13 mouse cellular contexts compared by ENCODE assay signal in genomic region chr7:141817355-141818075, GRCm38 (mm10). TPM values are rescaled to one million over a fixed set of nuclear protein-coding genes. Genes with fewer than 3 reads are reported as not detected.
DNase-seq lines count a peak whose midpoint lies in the region; ATAC-seq and TF ChIP-seq lines count a peak whose summit lies in the region.
"Had no signal": no experiment of that assay in that cellular context is flagged by ENCODE, and none has a peak within 500 bp of the region (broad histone marks: within the 10 kb centered on the region; RNA-seq: fewer than 3 reads in every experiment).

No protein-coding gene starts in this region.

- H3K27ac ChIP-seq in cerebellum, adult 2 months (ENCODE audit: insufficient read depth, low read length) = no peak overlapping the region
- no peak overlapping the region for H3K27ac ChIP-seq in midbrain, postnatal 0 days (ENCODE audit: low read depth, low read length)
- no peak overlapping the region for H3K27ac ChIP-seq in midbrain, embryonic 15.5 days
- no peak overlapping the region for H3K27ac ChIP-seq in hindbrain, embryonic 16.5 days (ENCODE audit: low read depth, low read length)
- no peak overlapping the region for H3K27ac ChIP-seq in heart, embryonic 11.5 days (ENCODE audit: low read depth, low read length)
- H3K27ac ChIP-seq: macrophage; neural tube, embryonic 13.5 days; stomach, embryonic 15.5 days had no signal

- H3K4me1 ChIP-seq in cerebellum, adult 2 months (ENCODE audit: control insufficient read depth, insufficient read depth, low read length) = peaks cover 13% of the 10 kb centered on the region
- H3K4me1 ChIP-seq in midbrain, postnatal 0 days (ENCODE audit: insufficient read depth, low read length) = no peaks in the 10 kb centered on the region
- H3K4me1 ChIP-seq in midbrain, embryonic 15.5 days = no peaks in the 10 kb centered on the region
- peaks cover 6% of the 10 kb centered on the region for H3K4me1 ChIP-seq in hindbrain, embryonic 16.5 days (ENCODE audit: control insufficient read depth, insufficient read depth, low read depth, low read length)
- H3K4me1 ChIP-seq in heart, embryonic 11.5 days (ENCODE audit: control insufficient read depth, insufficient read depth, low read length) = no peaks in the 10 kb centered on the region

- no peaks in the 10 kb centered on the region for H3K36me3 ChIP-seq in midbrain, postnatal 0 days (ENCODE audit: insufficient read depth, low read length)
- H3K36me3 ChIP-seq in midbrain, embryonic 15.5 days (replicated peaks) = no peaks in the 10 kb centered on the region
- no peaks in the 10 kb centered on the region for H3K36me3 ChIP-seq in hindbrain, embryonic 16.5 days (ENCODE audit: control insufficient read depth, insufficient read depth, low read length)
- no peaks in the 10 kb centered on the region for H3K36me3 ChIP-seq in heart, embryonic 11.5 days (ENCODE audit: control insufficient read depth, insufficient read depth, low read length)
- H3K36me3 ChIP-seq: neural tube, embryonic 13.5 days; stomach, embryonic 15.5 days had no signal

- no peaks in the 10 kb centered on the region for H3K27me3 ChIP-seq in cerebellum, adult 2 months (ENCODE audit: control insufficient read depth, insufficient read depth, low read length)
- H3K27me3 ChIP-seq in midbrain, postnatal 0 days (ENCODE audit: insufficient read depth, low read length) = no peaks in the 10 kb centered on the region
- no peaks in the 10 kb centered on the region for H3K27me3 ChIP-seq in midbrain, embryonic 15.5 days (replicated peaks)
- no peaks in the 10 kb centered on the region for H3K27me3 ChIP-seq in hindbrain, embryonic 16.5 days (replicated peaks; ENCODE audit: control insufficient read depth, insufficient read depth, low read length)
- peaks cover 2% of the 10 kb centered on the region for H3K27me3 ChIP-seq in heart, embryonic 11.5 days (ENCODE audit: control insufficient read depth, insufficient read depth, low read length)
- H3K27me3 ChIP-seq: neural tube, embryonic 13.5 days; stomach, embryonic 15.5 days had no signal

- no peak overlapping the region for H3K9ac ChIP-seq in midbrain, postnatal 0 days (replicated peaks; ENCODE audit: low read length, poor library complexity, severe bottlenecking)
- H3K9ac ChIP-seq in midbrain, embryonic 15.5 days = no peak overlapping the region
- H3K9ac ChIP-seq in hindbrain, embryonic 16.5 days (ENCODE audit: low read depth, low read length) = no peak overlapping the region
- H3K9ac ChIP-seq in heart, embryonic 11.5 days (ENCODE audit: low read depth, low read length) = no peak overlapping the region
- H3K9ac ChIP-seq: neural tube, embryonic 13.5 days; stomach, embryonic 15.5 days had no signal

- H3K4me3 ChIP-seq in cerebellum, adult 2 months (replicated peaks; ENCODE audit: insufficient read depth, low read depth, low read length) = no peak overlapping the region
- H3K4me3 ChIP-seq in midbrain, postnatal 0 days (ENCODE audit: low read depth, low read length) = no peak overlapping the region
- no peak overlapping the region for H3K4me3 ChIP-seq in midbrain, embryonic 15.5 days
- no peak overlapping the region for H3K4me3 ChIP-seq in hindbrain, embryonic 16.5 days (ENCODE audit: low read length)
- H3K4me3 ChIP-seq in heart, embryonic 11.5 days (ENCODE audit: low read depth, low read length) = no peak overlapping the region
- H3K4me3 ChIP-seq: neural tube, embryonic 13.5 days; stomach, embryonic 15.5 days had no signal

- no peak for TF ChIP-seq POLR2A in cerebellum, adult 2 months (IDR thresholded peaks at IDR 0.05; ENCODE audit: borderline replicate concordance, insufficient read depth, low read length)

- no peak for TF ChIP-seq CTCF in cerebellum, adult 2 months (IDR thresholded peaks at IDR 0.05; ENCODE audit: borderline replicate concordance, insufficient read depth, low read depth, low read length)
- TF ChIP-seq CTCF in midbrain, postnatal 0 days (IDR thresholded peaks at IDR 0.05) = no peak

- no peak for ATAC-seq in midbrain, postnatal 0 days (ENCODE audit: low FRiP score)
- ATAC-seq in midbrain, embryonic 15.5 days (replicated peaks) = no peak
- peak; percentile 58; the same call in 1 of the 2 replicates for ATAC-seq in hindbrain, embryonic 16.5 days
- no peak for ATAC-seq in heart, embryonic 11.5 days (replicated peaks; ENCODE audit: insufficient number of reproducible peaks, low FRiP score, low TSS enrichment)

- H3K4me2 ChIP-seq in midbrain, postnatal 0 days (ENCODE audit: low read depth, low read length, poor library complexity, severe bottlenecking) = no peak overlapping the region
- H3K4me2 ChIP-seq in midbrain, embryonic 15.5 days = no peak overlapping the region
- H3K4me2 ChIP-seq in hindbrain, embryonic 16.5 days (ENCODE audit: low read length) = no peak overlapping the region
- H3K4me2 ChIP-seq in heart, embryonic 11.5 days = no peak overlapping the region
- H3K4me2 ChIP-seq: neural tube, embryonic 13.5 days; stomach, embryonic 15.5 days had no signal

- DNase-seq in cerebellum, adult 2 months = peak; percentile 26 to 34
- DNase-seq in cerebellum, adult 11 months = no peak
- DNase-seq in midbrain, postnatal 0 days (ENCODE audit: low spot score) = peak; percentile 53
- peak; percentile 92 for DNase-seq in retina, postnatal 1 day
- DNase-seq in lung, postnatal 10 days = no peak

- 46% methylated on average over 11 of the region's 11 CpGs for WGBS in cerebellum, adult 2 months
- WGBS in midbrain, postnatal 0 days = 61% methylated on average over 11 of the region's 11 CpGs
- WGBS in midbrain, embryonic 15.5 days = 61% methylated on average over 11 of the region's 11 CpGs
- WGBS in hindbrain, embryonic 16.5 days = 46% methylated on average over 11 of the region's 11 CpGs
- 69% methylated on average over 11 of the region's 11 CpGs for WGBS in heart, embryonic 11.5 days (ENCODE audit: insufficient replicate concordance)

- no peaks in the 10 kb centered on the region for H3K9me3 ChIP-seq in midbrain, postnatal 0 days (ENCODE audit: low read length)
- H3K9me3 ChIP-seq in midbrain, embryonic 15.5 days = no peaks in the 10 kb centered on the region
- no peaks in the 10 kb centered on the region for H3K9me3 ChIP-seq in hindbrain, embryonic 16.5 days (ENCODE audit: control insufficient read depth, low read length)
- no peaks in the 10 kb centered on the region for H3K9me3 ChIP-seq in heart, embryonic 11.5 days (replicated peaks; ENCODE audit: control insufficient read depth, low read length)
- H3K9me3 ChIP-seq: neural tube, embryonic 13.5 days; stomach, embryonic 15.5 days had no signal

RNA-seq across cellular contexts. Expression of gene Muc5b, which starts 21.4 kb away (rescaled TPM):
- under 0.01 TPM in 1 of 2 replicates, not detected in the other for polyA plus RNA-seq in cerebellum, adult 2 months (2012; rRNA removed)
- 0.05 TPM in 1 of 2 replicates, not detected in the other for total RNA-seq in midbrain, postnatal 0 days (2014; rRNA removed)
- 0.02 and 0.04 TPM in 2 replicates for polyA plus RNA-seq in midbrain, postnatal 0 days (2015; fragmentation: Nextera tagmentation; extraction: Ambion mirVana)
- polyA plus RNA-seq in midbrain, embryonic 15.5 days (2015; fragmentation: Nextera tagmentation; extraction: Ambion mirVana) = 0.03 and 0.04 TPM in 2 replicates
- polyA plus RNA-seq in hindbrain, embryonic 16.5 days (2015; fragmentation: Nextera tagmentation; extraction: Ambion mirVana) = 0.02 and 0.03 TPM in 2 replicates
- polyA plus RNA-seq in heart, embryonic 11.5 days (2014; fragmentation: Nextera tagmentation; extraction: Ambion mirVana) = 0.04 and 0.07 TPM in 2 replicates
- total RNA-seq: left cerebral cortex, postnatal 36 days had no signal
- polyA plus RNA-seq: cortical plate, adult 2 months; macrophage had no signal

RNA-seq across cellular contexts. Expression of gene Muc5ac, which starts 28.7 kb away (rescaled TPM):
- polyA plus RNA-seq in cerebellum, adult 2 months (2012; rRNA removed) = not detected in 2 replicates
- total RNA-seq in midbrain, postnatal 0 days (2014; rRNA removed) = not detected in 2 replicates
- not detected in 2 replicates for polyA plus RNA-seq in midbrain, postnatal 0 days (2015; fragmentation: Nextera tagmentation; extraction: Ambion mirVana)
- polyA plus RNA-seq in midbrain, embryonic 15.5 days (2015; fragmentation: Nextera tagmentation; extraction: Ambion mirVana) = not detected in 2 replicates
- polyA plus RNA-seq in hindbrain, embryonic 16.5 days (2015; fragmentation: Nextera tagmentation; extraction: Ambion mirVana) = not detected in 2 replicates
- polyA plus RNA-seq in heart, embryonic 11.5 days (2014; fragmentation: Nextera tagmentation; extraction: Ambion mirVana) = not detected in 2 replicates
- total RNA-seq: left cerebral cortex, postnatal 36 days had no signal
- polyA plus RNA-seq: cortical plate, adult 2 months; macrophage; neural tube, embryonic 13.5 days had no signal

Comparison
In these comparisons a context has a peak if more than half of its experiments do, and no peak if none do; other contexts are left out.
1. DNase-seq: peak in cerebellum, adult 2 months (2 of 2), midbrain, postnatal 0 days (single experiment) and retina, postnatal 1 day (single experiment); none in cerebellum, adult 11 months (single experiment) and lung, postnatal 10 days (single experiment).